Mouse (Mus musculus): ENCODE data around the gene Gm9573. TPM values are rescaled to one million over a fixed set of nuclear protein-coding genes. Genes with fewer than 3 reads are reported as not detected.

Gene Gm9573
- polyA plus RNA-seq, 1 experiment: not detected

DNA sequence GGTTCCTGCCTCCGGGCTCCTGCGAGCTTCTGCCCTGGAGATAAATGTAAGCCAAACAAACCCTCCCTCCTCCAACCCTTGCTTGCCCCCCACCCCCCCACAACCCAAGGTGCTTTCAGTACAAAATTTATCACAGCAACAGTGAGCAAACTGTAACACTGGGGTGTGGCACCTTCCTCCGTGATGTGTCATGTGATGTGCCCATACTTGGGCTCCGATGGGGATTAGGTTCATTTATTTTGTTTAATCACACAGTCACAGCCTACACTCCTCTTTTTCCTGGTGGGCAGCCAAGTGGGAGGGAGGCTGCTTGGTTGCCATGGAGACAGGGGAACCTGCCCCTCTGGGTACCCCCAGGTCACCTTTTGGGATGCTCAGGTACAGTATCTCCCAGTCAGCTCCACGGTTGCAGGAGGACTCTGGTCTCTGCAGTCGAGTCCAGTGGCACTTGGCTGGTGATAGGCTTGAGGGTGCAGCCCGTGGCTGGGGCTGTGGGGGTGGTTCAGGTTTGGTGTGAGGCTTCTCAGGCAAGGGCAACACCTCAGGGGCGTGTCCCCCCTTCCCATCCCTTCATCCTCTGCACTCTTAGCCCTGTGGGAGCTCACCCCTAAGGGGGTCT lies 24.6 kb downstream of the Gm9573 start:
- H3K27ac ChIP-seq (ENCODE audit: insufficient read depth, low read length): no peak overlapping the region
- TF ChIP-seq POLR2A (IDR thresholded peaks at IDR 0.05; ENCODE audit: low read depth, low read length): no peak
- no peak for TF ChIP-seq CTCF (IDR thresholded peaks at IDR 0.05; ENCODE audit: borderline replicate concordance, insufficient read depth, low read length)
- no peak overlapping the region for H3K4me3 ChIP-seq (ENCODE audit: insufficient read depth, low read length)
- peaks cover 2% of the 10 kb centered on the region for H3K4me1 ChIP-seq (ENCODE audit: control insufficient read depth, insufficient read depth, low read length)

DNA sequence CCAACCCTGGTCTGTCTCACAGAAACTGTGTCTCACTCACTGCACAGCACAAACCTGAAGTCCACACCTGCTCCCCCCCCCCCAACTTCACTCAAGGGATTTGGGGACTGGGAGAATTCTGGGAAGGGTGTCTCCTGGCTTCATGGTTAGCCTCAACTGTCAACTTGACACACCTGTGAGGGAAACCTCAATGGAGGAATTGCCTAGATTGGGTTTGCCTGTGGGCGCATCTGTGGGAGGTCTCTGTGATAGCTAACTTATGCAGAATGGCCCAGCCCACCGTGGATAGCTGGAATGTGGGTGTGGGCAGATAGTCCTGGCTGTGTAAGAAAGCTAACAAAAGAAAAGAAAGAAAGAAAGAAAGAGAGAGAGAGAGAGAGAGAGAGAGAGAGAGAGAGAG lies 25.2 kb downstream of the Gm9573 start, which contains the start of gene Sfta2:
Gene Sfta2 (plus strand): TSS at position 301 of the 400 bp plus-strand sequence.
- Histone ChIP-seq H3K4me1 (ENCODE audit: control insufficient read depth, insufficient read depth, low read length) (peaks cover 2% of the 10 kb centered on the region), H3K4me3 (ENCODE audit: insufficient read depth, low read length) (no peak within 1 kb of the TSS), H3K27ac (ENCODE audit: insufficient read depth, low read length) (no peak within 1 kb of the TSS)
- no peak for TF ChIP-seq POLR2A (IDR thresholded peaks at IDR 0.05; ENCODE audit: low read depth, low read length)
- no peak for TF ChIP-seq CTCF (IDR thresholded peaks at IDR 0.05; ENCODE audit: borderline replicate concordance, insufficient read depth, low read length)

DNA sequence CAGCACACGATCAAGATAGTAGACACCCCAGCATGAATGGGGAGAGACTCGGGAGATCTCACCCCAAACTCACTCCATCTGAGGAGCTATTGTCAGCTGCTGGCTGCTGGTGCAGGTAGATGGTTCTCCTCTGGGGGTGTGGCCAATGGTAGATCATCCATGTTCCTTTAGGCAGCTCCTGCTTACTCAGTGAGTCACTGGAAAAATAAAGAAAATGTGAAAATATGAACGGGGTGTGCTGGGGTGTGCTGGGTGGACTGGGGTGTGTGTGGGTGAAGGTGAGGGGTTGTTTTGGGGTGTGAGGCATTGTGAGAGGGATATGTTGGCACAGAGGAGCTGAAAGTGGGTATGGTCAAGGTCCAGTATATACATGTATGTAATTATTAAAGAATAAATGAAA lies 29.0 kb downstream of the Gm9573 start:
- Histone ChIP-seq H3K4me3 (ENCODE audit: insufficient read depth, low read length) (no peak overlapping the region), H3K4me1 (ENCODE audit: control insufficient read depth, insufficient read depth, low read length) (no peaks in the 10 kb centered on the region; the same call in 1 of the 2 replicates), H3K27ac (ENCODE audit: insufficient read depth, low read length) (no peak overlapping the region)
- TF ChIP-seq CTCF (IDR thresholded peaks at IDR 0.05; ENCODE audit: borderline replicate concordance, insufficient read depth, low read length) (no peak), POLR2A (IDR thresholded peaks at IDR 0.05; ENCODE audit: low read depth, low read length) (no peak)

DNA sequence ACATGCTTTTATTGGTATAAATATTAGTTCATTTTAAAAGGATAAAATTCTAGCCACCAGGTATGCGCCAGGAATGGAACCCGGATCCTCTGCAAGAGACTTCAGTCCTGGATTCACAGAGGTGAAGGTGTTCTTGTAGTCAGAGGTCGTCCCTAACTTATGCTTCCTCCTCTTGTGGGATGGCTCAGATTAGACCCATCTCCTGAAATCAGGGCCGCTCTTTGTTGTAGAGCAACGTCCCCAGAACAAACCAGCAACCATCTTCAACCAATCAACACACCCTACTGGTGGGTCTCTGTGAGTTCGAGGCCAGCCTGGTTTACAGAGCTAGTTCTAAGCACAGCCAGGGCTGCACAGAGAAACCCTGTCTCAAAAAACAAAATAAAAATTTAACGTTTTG lies 32.0 kb downstream of the Gm9573 start:
- TF ChIP-seq CTCF (IDR thresholded peaks at IDR 0.05; ENCODE audit: borderline replicate concordance, insufficient read depth, low read length): no peak
- no peak for TF ChIP-seq POLR2A (IDR thresholded peaks at IDR 0.05; ENCODE audit: low read depth, low read length)
- no peak overlapping the region for H3K4me3 ChIP-seq (ENCODE audit: insufficient read depth, low read length)
- H3K4me1 ChIP-seq (ENCODE audit: control insufficient read depth, insufficient read depth, low read length): peaks cover 3% of the 10 kb centered on the region; the same call in 1 of the 2 replicates
- H3K27ac ChIP-seq (ENCODE audit: insufficient read depth, low read length): no peak overlapping the region

DNA sequence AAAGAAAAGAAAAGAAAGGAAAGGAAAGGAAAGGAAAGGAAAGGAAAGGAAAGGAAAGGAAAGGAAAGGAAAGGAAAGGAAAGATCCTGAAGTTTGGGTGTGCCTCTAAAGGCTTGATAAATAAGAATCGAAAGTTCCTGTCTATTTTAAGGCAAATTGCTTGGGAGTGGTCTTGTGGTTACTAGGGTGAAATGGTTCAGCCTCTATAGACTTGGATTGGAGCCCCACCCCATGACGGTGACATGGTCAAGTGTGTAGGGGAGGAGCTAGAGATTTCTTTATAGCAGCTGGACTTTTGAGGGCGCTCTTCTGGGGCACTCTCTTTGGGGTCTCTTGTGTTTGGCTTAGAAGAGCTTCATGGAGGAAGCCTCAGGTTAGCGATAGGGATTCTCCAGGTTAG lies 32.7 kb downstream of the Gm9573 start:
- peaks cover 3% of the 10 kb centered on the region; the same call in 1 of the 2 replicates for H3K4me1 ChIP-seq (ENCODE audit: control insufficient read depth, insufficient read depth, low read length)
- H3K4me3 ChIP-seq (ENCODE audit: insufficient read depth, low read length): no peak overlapping the region
- H3K27ac ChIP-seq (ENCODE audit: insufficient read depth, low read length): no peak overlapping the region
- TF ChIP-seq CTCF (IDR thresholded peaks at IDR 0.05; ENCODE audit: borderline replicate concordance, insufficient read depth, low read length): no peak
- no peak for TF ChIP-seq POLR2A (IDR thresholded peaks at IDR 0.05; ENCODE audit: low read depth, low read length)

DNA sequence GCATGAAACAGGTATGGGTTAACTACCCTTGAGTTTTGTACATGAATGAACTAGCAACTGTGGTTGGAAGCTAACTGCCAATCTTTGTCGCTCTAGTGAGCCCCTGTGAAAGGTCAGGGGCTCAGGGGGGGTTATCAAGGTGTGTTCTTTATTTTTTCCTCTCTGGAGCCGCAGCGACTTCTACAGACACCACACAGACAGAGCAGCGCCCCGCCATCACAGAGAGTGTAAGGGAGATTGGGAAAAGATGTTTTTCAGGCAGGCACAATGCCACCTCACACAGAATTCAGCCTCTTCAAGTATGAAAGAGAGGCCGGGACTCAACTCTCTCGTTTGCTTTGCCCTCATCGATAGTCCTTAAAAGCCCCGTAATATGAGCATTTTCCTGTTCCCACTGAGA lies 34.3 kb downstream of the Gm9573 start:
- no peak for TF ChIP-seq CTCF (IDR thresholded peaks at IDR 0.05; ENCODE audit: borderline replicate concordance, insufficient read depth, low read length)
- no peak for TF ChIP-seq POLR2A (IDR thresholded peaks at IDR 0.05; ENCODE audit: low read depth, low read length)
- H3K4me3 ChIP-seq (ENCODE audit: insufficient read depth, low read length): no peak overlapping the region
- no peak overlapping the region for H3K27ac ChIP-seq (ENCODE audit: insufficient read depth, low read length)
- peaks cover 3% of the 10 kb centered on the region; the same call in 1 of the 2 replicates for H3K4me1 ChIP-seq (ENCODE audit: control insufficient read depth, insufficient read depth, low read length)

DNA sequence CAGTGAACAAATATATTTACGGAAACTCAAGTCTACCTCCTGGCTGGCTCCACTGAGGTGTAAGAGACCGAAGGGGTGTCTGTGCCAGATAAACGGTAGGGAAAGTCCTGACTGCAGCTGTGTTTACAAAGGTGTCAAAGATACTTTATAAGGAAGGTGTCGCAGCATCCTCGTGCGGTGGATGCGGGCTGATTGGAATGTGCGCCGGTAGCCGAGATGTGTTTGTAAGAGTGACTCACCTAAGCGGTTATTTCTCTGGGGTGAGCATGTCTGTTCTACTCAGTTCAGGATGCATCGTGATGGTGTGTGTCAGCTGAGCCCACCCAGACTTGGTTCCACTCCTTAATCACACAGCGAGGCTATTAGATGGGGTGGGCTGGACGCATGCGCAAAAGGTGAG lies 34.7 kb downstream of the Gm9573 start:
- TF ChIP-seq POLR2A (IDR thresholded peaks at IDR 0.05; ENCODE audit: low read depth, low read length) (no peak), CTCF (IDR thresholded peaks at IDR 0.05; ENCODE audit: borderline replicate concordance, insufficient read depth, low read length) (no peak)
- H3K27ac ChIP-seq (ENCODE audit: insufficient read depth, low read length): no peak overlapping the region
- H3K4me1 ChIP-seq (ENCODE audit: control insufficient read depth, insufficient read depth, low read length): peaks cover 3% of the 10 kb centered on the region; the same call in 1 of the 2 replicates
- no peak overlapping the region for H3K4me3 ChIP-seq (ENCODE audit: insufficient read depth, low read length)

DNA sequence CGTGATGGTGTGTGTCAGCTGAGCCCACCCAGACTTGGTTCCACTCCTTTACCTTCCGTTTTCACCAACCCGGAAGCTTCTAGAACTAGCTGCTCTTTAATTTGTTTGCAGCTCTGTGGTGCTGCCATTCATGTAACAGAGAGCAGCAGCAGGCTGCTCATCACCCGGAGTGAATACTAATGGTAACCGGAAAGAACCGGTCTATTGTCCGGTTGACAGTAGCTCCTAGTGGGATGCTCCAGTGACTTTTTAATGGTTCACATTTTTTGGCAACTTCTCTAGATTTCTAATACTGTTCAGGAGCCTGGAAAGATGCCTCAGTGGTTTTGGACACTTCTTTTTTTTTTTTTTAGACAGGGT lies 35.2 kb downstream of the Gm9573 start:
- Histone ChIP-seq H3K4me1 (ENCODE audit: control insufficient read depth, insufficient read depth, low read length) (peaks cover 3% of the 10 kb centered on the region; the same call in 1 of the 2 replicates), H3K27ac (ENCODE audit: insufficient read depth, low read length) (no peak overlapping the region), H3K4me3 (ENCODE audit: insufficient read depth, low read length) (no peak overlapping the region)
- TF ChIP-seq CTCF (IDR thresholded peaks at IDR 0.05; ENCODE audit: borderline replicate concordance, insufficient read depth, low read length) (no peak), POLR2A (IDR thresholded peaks at IDR 0.05; ENCODE audit: low read depth, low read length) (no peak)

DNA sequence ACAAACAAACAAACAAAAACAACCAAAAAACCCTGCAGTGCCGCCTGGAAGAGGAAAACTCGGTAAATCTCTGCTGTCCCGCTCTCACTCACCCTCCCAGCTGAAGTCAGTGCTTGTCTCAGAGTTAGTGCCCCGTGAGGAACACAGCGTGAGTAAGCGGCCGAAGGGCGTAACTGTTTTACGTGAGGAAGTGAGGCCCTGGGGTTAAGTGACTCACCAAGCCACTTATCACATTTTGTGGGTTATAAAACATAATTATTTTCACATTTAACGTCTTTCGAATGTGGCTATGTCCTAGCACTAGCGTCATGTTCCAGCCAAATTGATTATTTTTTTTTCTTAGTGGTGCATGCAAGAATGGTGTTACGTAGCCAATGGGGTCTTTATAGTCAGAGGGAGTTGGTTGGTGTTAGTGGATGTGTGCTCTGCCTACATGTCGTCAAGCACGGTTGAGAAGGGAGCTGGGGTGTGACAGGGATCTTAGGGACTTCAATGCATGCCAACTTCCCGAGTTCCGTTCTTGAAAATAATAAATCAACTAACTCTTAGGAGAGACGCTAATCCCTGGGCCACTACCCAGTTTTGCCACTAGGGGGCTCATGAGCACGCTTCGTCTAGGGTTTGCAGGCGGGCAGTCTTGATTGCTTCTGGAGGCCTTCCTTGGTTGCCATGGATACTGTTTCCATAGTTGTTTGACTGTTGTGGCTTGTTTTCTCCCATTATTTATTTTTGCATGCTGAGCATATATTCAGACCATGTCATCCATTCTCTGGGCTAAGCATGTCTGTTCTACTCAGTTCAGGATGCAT lies 35.8 kb downstream of the Gm9573 start:
- Histone ChIP-seq H3K27ac (ENCODE audit: insufficient read depth, low read length) (no peak overlapping the region), H3K4me3 (ENCODE audit: insufficient read depth, low read length) (no peak overlapping the region), H3K4me1 (ENCODE audit: control insufficient read depth, insufficient read depth, low read length) (peaks cover 3% of the 10 kb centered on the region; the same call in 1 of the 2 replicates)
- TF ChIP-seq POLR2A (IDR thresholded peaks at IDR 0.05; ENCODE audit: low read depth, low read length) (no peak), CTCF (IDR thresholded peaks at IDR 0.05; ENCODE audit: borderline replicate concordance, insufficient read depth, low read length) (peak; percentile 41; the same call in 1 of the 2 replicates)

DNA sequence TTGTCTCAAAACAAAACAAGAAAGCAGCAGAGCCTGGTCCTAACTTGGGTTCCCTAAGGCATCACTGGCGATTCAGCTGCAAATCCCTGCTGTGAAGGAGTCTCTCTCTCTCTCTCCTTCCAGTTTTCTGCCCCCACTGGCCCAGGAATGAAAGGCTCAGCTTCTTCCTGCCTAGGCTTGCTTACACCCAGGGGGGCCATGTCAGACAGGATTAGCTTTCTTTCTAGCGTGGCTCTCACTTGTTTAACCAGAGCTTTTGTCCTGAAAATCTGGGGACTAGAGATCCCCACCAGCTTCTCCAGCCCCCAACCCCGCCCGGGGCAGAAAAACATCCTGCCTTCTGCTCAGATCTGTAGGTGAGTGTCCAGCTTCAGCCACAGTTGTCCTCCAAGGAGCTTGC lies 38.0 kb downstream of the Gm9573 start:
- no peak overlapping the region for H3K4me3 ChIP-seq (ENCODE audit: insufficient read depth, low read length)
- peaks cover 3% of the 10 kb centered on the region; the same call in 1 of the 2 replicates for H3K4me1 ChIP-seq (ENCODE audit: control insufficient read depth, insufficient read depth, low read length)
- TF ChIP-seq CTCF (IDR thresholded peaks at IDR 0.05; ENCODE audit: borderline replicate concordance, insufficient read depth, low read length): no peak
- no peak for TF ChIP-seq POLR2A (IDR thresholded peaks at IDR 0.05; ENCODE audit: low read depth, low read length)
- no peak overlapping the region for H3K27ac ChIP-seq (ENCODE audit: insufficient read depth, low read length)

Measured in embryonic fibroblast, embryonic 13.5 days (primary cell).